Mouse (Mus musculus) left cerebral cortex, adult 9 months (tissue): ENCODE data around the gene Alkal2.

Source experiments
- DNase-seq, 2 experiments: peaks; one replicate each; pipeline ENCODE4 v3.0.0; 2022; ENCODE audit warnings: low spot score in 2 of 2

The Alkal2 gene

GRCm38 (mm10) chr12:30883986-30884621 is at the start of gene Alkal2:
Gene Alkal2, plus strand, starts transcription at chr12:30884322.
- DNase-seq: no peak

DNA sequence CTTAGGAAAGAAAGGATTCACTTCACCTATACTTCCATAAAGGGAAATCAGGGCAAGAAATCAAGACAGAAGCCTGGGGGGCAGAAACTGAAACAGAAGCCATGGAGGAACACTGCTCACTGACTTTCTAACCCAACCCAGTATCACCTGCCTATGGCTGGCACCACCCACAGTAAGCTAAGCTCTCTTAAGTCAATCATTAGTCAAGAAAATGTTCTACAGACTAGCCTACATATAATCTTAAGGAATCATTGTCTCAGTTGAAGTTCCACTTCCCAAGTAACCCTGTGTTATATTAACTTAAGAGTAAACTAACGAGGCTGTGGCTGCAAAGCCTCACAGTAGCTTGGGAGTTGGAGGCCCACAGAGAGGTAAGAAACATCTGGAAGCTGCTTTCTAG is 35.6 kb upstream of the Alkal2 start:
- DNase-seq: no peak

DNA sequence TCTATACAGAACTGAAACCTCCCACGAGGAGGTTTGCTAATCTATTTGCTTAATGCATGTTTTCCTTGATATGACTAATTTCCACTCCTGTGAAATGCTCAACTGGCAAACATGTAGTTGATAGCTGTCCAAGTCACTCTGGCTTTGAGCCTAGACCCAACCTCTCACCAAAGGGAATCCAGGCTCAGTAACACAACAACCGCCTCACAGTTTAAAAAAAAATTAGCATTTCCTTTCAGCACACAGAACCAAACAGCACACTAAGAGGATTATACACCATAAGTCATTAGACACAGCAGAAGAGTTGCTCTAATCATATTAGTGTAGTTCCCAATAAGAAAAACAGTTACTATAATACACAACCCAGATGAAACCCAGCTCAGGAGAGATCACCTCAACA is 33.2 kb upstream of the Alkal2 start:
- DNase-seq: peak in 1 of 2 experiments; percentile 26

GRCm38 (mm10) chr12:30851871-30852270 is 32.3 kb upstream of the Alkal2 start:
- no peak for DNase-seq

DNA sequence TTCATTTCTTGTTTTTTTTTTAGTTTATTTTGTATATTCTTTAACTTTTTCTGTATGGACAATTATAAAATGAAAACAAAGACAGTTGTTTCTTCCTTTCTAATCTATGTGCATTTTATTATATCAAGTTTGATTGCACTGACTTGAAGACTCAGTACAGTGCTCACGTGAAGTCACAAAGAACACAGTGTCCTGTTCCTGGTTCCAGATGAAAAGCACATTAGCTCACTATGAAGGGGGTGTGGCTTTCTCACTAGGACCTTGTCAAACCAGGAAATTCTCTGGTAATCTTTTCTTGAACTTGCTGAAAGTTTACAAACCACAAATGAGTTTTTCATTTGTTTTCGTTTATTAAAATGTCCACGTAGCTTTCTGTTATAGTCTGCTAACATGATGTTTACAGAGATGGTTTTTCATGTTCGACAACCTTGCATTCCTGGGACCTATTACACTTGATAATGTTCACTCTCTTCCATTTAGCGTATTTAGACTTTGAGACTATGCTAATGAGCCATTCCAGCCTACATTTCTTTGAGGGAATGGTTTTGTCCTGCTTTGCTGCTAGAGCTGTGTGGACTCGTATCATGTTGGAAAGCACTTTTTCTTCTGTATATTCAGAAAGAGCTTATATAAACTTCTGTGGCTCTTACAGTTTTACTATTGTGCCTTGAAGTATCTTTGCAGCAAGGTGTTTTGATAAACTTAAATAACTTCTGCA is 28.5 kb upstream of the Alkal2 start:
- DNase-seq: no peak

DNA sequence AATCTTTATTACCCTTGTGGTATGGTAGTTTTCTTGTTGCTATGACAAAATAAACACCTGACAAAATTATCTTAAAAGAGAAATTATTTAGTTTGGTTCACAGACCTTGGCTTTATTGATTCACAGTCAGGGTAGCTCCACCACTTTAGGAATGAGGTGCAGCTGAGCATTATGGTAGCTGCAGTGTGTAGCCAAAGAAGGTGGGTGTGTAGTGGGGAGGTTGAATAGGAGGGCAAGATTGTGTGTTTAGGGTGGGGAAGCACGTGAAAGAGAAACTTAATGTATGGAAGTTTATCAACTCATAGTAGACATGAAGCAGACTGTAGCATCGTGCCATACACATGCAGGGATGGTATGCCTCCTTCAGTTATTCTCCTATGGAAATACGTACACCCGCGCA is 27.9 kb upstream of the Alkal2 start:
- no peak for DNase-seq

DNA sequence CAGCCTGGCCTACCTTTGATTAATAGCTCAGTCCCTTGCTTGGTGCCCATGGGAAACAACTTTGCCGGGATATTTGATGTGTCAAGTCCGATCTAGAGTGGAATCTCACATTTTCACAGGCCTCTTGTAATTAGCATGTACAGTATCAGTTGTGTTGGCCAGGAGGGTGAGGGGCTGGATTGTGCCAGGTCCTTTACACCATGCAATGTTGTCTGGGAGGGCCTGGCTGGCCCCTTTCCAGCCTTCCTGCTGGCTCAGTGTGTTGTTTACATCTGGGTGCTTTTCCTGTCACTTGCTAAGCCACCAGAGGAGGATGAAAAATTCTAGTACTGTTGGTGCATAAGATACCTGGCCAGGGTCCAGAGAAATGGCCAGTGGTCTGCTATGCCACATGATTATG is 19.8 kb upstream of the Alkal2 start:
- no peak for DNase-seq

DNA sequence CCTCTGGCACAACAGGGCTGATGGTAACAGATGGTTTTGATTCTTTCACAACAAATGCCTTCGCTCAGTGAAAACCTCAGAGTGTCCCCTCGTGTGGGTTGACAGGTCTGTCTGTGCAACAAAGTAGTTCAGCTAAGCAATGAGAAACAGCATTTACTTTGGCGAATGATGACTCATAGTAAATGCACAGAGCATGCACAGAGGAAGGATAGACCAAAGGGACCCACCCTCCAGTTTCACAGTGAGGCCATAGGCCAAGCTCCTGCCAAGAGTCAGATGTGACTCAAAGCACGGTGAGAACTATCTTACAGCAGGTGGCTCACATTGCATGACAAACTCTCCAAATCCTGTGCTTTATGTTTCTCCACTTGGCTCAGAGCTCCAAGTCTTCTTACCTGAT is 18.3 kb upstream of the Alkal2 start:
- DNase-seq: no peak

- no peak for DNase-seq
Measured at GRCm38 (mm10) chr12:30879447-30879846, 4.7 kb upstream of the Alkal2 start.

DNA sequence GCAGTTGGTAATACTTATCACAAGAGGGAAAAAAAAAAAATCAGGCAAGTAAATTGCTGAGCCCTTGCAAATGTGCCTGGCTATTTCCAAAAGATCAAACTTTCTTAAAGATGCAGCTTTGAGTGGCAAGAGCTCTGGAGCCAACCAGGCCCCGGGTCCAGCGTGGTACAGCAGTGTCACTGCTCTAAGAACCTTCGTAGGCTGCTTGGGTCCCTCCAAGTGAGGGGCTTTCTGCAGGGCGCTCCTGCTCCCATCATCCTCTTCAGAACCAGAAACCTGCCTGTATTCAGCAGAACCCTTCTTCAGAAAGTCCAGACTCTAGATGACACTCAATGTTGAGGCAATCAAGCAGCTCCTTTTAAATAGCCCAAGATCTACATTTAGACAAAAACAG is 533 bp upstream of the Alkal2 start:
- DNase-seq: no peak

- DNase-seq: no peak
Measured at GRCm38 (mm10) chr12:30884622-30885230, 604 bp downstream of the Alkal2 start.

- DNase-seq: no peak
Measured at GRCm38 (mm10) chr12:30885891-30886290, 1.8 kb downstream of the Alkal2 start.

DNA sequence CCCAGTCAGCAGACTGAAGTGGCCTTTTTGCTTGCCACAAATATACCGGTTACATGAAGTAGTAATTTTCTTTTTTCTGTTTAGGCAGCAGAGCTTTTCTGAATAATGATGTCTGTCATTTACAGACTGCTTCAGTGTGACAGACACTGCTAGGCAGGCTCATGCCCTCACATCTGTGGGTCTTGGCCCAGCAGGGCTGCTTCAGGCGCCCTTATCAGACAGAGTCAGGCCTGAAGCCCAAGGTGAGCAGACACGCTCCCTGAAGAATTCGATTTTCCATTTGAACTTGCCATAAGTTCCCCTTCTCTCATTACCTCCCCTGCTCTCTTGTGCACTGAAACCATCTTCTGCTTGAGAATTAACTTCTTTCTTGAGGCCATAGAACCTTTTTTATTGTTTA is 3.9 kb downstream of the Alkal2 start:
- DNase-seq: no peak

DNA sequence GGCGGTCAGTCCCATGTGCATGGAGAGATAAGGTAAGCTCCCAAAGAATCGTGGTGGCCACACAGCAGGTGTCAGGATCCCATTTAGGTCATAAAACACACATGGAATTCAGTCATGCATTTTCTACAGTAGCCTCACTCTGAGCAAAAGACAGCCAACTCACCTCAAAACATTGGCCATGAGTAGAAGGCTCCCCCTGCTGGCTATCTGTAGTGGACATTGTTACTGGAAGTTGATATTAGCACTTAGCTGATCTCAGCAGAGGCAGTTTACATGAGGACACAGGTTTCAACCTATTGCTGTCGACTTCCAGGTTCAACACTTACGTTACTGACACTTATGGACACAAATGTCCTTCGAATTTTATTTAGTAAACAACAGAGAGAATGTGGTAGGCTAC is 5.9 kb downstream of the Alkal2 start:
- peak in 1 of 2 experiments; percentile 75 for DNase-seq

DNA sequence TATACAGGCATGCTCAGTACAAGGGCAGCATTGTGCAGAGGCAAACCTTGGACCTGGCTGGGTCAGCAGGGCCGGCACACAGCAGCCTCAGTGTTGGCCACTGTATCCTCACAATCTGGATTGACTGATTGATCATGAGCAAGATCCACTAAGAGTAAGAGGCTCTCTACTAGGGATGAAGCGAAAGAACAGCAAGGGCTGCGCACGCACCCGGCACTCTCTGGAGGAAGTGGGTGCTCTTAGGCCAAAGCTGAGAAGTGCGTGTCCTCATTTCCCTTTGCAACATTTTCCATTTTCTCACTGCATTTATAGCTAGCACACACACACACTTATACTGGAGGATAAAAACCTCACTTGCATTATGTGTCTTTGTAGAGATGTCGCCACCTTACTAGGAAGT is 7.3 kb downstream of the Alkal2 start:
- no peak for DNase-seq

GRCm38 (mm10) chr12:30897039-30897438 is 12.9 kb downstream of the Alkal2 start:
- DNase-seq: no peak

- DNase-seq: no peak
Measured at GRCm38 (mm10) chr12:30908658-30909057, 24.5 kb downstream of the Alkal2 start.

GRCm38 (mm10) chr12:30909881-30910280 is 25.8 kb downstream of the Alkal2 start:
- DNase-seq: no peak

DNA sequence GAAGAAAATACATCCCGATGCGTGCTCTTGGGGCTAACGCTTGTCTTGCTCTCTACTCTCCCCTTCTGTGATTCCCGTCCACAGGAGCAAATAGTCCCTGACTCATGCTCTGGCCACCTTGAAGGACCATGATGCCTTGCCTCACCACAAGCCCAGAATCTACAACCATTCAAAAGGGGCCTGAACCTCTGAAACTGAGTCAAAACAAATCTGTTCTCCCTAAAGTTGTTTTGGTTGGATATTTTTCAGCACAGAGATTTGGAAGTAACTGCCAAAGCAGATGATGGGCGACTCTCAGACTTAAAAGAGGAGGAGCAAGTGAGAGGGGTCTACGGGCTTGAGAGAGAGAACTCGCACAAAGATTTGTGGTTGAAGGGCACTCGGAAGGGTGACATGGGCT is 26.7 kb downstream of the Alkal2 start:
- no peak for DNase-seq

GRCm38 (mm10) chr12:30911261-30912047 is 27.3 kb downstream of the Alkal2 start, which contains the start of the genes Acp1 and Sh3yl1:
Gene Acp1, minus strand, starts transcription at chr12:30911589.
Gene Sh3yl1, plus strand, starts transcription at chr12:30911668.
- DNase-seq: peak; percentile 87 to 95

GRCm38 (mm10) chr12:30912048-30912381 is 27.9 kb downstream of the Alkal2 start:
- peak; percentile 19 to 34 for DNase-seq

- DNase-seq: no peak
Measured at GRCm38 (mm10) chr12:30912840-30913239, 28.7 kb downstream of the Alkal2 start.
